Mouse (Mus musculus): ENCODE results near the gene Cdcp2.
A peak's percentile ranks its signal among the peaks of the same experiment; 100 is the strongest.

Cdcp2 gene

GRCm38 (mm10) chr4:107096841-107097373 lies at the start of gene Cdcp2:
TSS of gene Cdcp2 (plus strand) at chr4:107096891.
- no peak for DNase-seq (ENCODE audit: low read depth, low spot score)

GRCm38 (mm10) chr4:107047806-107048205 lies 48.9 kb upstream of the Cdcp2 start:
- DNase-seq (ENCODE audit: low read depth, low spot score), result no peak

GRCm38 (mm10) chr4:107048568-107049162 lies 48.0 kb upstream of the Cdcp2 start:
- no peak for DNase-seq (ENCODE audit: low read depth, low spot score)

GRCm38 (mm10) chr4:107051889-107052288 lies 44.8 kb upstream of the Cdcp2 start:
- DNase-seq (ENCODE audit: low read depth, low spot score), result no peak

- no peak for DNase-seq (ENCODE audit: low read depth, low spot score)
Observed at GRCm38 (mm10) chr4:107052962-107053553, 43.6 kb upstream of the Cdcp2 start.

GRCm38 (mm10) chr4:107056088-107056487 lies 40.6 kb upstream of the Cdcp2 start:
- DNase-seq (ENCODE audit: low read depth, low spot score), result no peak

- no peak for DNase-seq (ENCODE audit: low read depth, low spot score)
Observed at GRCm38 (mm10) chr4:107058346-107058745, 38.3 kb upstream of the Cdcp2 start.

GRCm38 (mm10) chr4:107058781-107059180 lies 37.9 kb upstream of the Cdcp2 start:
- no peak for DNase-seq (ENCODE audit: low read depth, low spot score)

GRCm38 (mm10) chr4:107061560-107061959 lies 35.1 kb upstream of the Cdcp2 start:
- DNase-seq (ENCODE audit: low read depth, low spot score), result no peak

GRCm38 (mm10) chr4:107063214-107063613 lies 33.5 kb upstream of the Cdcp2 start:
- no peak for DNase-seq (ENCODE audit: low read depth, low spot score)

- no peak for DNase-seq (ENCODE audit: low read depth, low spot score)
Observed at GRCm38 (mm10) chr4:107064394-107065098, 32.1 kb upstream of the Cdcp2 start.

- peak; percentile 97 for DNase-seq (ENCODE audit: low read depth, low spot score)
Observed at GRCm38 (mm10) chr4:107066252-107067124, 30.2 kb upstream of the Cdcp2 start, which contains the start of the genes Mrpl37 and Cyb5rl. TSS of gene Mrpl37 (minus strand) at chr4:107066868. TSS of gene Cyb5rl (plus strand) at chr4:107066988.

- no peak for DNase-seq (ENCODE audit: low read depth, low spot score)
Observed at GRCm38 (mm10) chr4:107067151-107067840, 29.4 kb upstream of the Cdcp2 start.

- DNase-seq (ENCODE audit: low read depth, low spot score), result no peak
Observed at GRCm38 (mm10) chr4:107072343-107072742, 24.3 kb upstream of the Cdcp2 start.

- DNase-seq (ENCODE audit: low read depth, low spot score), result no peak
Observed at GRCm38 (mm10) chr4:107075456-107075855, 21.2 kb upstream of the Cdcp2 start.

- DNase-seq (ENCODE audit: low read depth, low spot score), result no peak
Observed at GRCm38 (mm10) chr4:107078894-107079293, 17.8 kb upstream of the Cdcp2 start.

- DNase-seq (ENCODE audit: low read depth, low spot score), result no peak
Observed at GRCm38 (mm10) chr4:107079716-107080115, 17.0 kb upstream of the Cdcp2 start.

- no peak for DNase-seq (ENCODE audit: low read depth, low spot score)
Observed at GRCm38 (mm10) chr4:107082185-107082584, 14.5 kb upstream of the Cdcp2 start.

- DNase-seq (ENCODE audit: low read depth, low spot score), result no peak
Observed at GRCm38 (mm10) chr4:107083126-107083525, 13.6 kb upstream of the Cdcp2 start.

GRCm38 (mm10) chr4:107084343-107084742 lies 12.3 kb upstream of the Cdcp2 start:
- no peak for DNase-seq (ENCODE audit: low read depth, low spot score)

GRCm38 (mm10) chr4:107084858-107085257 lies 11.8 kb upstream of the Cdcp2 start:
- DNase-seq (ENCODE audit: low read depth, low spot score), result no peak

Measured in c-Kit-negative CD71-positive TER-119-positive erythroid progenitor cells, embryonic 14.5 days (primary cell).